Mouse (Mus musculus): ENCODE data around the gene Cfap69. TPM values are rescaled to one million over a fixed set of nuclear protein-coding genes. Genes with fewer than 3 reads are reported as not detected.

The Cfap69 gene
- 10.3 and 11.7 TPM in 2 replicates for polyA plus RNA-seq (2012; rRNA removed)

DNA sequence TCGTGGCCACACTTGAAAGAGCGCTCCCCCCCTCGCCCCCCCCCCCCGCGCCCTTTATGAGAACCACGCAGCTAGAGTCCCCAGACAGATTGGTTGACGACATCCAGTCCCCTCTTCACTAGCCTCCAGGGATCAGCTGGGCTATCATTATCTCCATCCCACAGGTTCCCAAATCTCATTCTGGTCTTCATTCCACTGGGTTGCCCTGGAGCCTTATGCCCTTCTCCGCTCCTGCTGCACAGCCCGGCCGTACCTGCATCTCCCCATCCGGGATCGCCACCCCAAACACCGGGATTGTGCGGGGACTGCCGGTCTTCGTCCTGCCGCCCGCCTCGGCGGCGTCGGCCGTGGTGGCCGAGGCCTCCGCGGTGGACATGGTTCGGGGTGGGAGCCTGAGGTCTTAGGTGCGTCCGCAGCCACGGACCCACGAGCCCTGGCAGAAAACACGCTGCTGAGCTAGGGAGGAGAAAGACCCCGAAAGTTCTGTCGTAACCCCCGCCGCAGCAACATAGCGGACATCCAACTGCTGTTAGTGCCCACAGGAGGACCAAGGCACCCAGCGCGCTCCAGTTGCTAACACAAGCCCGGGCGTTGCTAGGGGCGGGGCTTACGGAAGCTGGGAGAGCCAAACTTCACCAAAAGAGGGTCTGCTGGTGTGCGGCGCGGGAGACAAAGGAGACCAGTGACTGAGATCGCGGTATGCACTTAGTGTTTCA, at the start of gene Cfap69:
Gene Cfap69, minus strand, starts transcription at position 585 of the 716 bp plus-strand sequence.
- 1% methylated on average over 48 of the region's 48 CpGs for WGBS
- peak; percentile 68 for DNase-seq
- H3K4me1 ChIP-seq (ENCODE audit: control insufficient read depth, insufficient read depth, low read length) = no peaks in the 10 kb centered on the region; the same call in 1 of the 2 replicates
- TF ChIP-seq CTCF (IDR thresholded peaks at IDR 0.05; ENCODE audit: insufficient read depth, low read length) (no peak), POLR2A (IDR thresholded peaks at IDR 0.05; ENCODE audit: borderline replicate concordance, extremely low read depth, low read depth, low read length) (no peak)
- H3K4me3 ChIP-seq (replicated peaks; ENCODE audit: extremely low read depth, low read depth, low read length) = peak within 1 kb of the TSS; percentile 76

DNA sequence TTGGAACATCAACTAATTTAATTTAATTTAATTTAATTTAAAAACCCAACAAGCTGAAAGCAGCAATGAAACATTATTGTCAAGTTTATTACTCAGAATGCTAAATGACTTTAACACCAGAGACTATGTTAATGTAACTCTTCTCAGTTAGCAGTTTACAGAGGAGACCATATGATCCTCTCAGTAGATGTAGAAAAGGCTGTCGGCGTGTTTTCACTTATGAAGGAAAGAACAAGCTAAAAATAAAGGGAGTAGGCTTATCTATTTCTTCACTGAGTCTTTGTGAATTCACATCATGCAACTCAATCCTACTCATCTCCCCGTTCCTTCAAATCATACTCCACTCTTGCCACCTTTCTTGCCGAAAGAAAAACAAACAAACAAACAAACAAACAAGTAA, 47.0 kb upstream of the Cfap69 start:
- WGBS = 74% methylated on average over 4 of the region's 4 CpGs

DNA sequence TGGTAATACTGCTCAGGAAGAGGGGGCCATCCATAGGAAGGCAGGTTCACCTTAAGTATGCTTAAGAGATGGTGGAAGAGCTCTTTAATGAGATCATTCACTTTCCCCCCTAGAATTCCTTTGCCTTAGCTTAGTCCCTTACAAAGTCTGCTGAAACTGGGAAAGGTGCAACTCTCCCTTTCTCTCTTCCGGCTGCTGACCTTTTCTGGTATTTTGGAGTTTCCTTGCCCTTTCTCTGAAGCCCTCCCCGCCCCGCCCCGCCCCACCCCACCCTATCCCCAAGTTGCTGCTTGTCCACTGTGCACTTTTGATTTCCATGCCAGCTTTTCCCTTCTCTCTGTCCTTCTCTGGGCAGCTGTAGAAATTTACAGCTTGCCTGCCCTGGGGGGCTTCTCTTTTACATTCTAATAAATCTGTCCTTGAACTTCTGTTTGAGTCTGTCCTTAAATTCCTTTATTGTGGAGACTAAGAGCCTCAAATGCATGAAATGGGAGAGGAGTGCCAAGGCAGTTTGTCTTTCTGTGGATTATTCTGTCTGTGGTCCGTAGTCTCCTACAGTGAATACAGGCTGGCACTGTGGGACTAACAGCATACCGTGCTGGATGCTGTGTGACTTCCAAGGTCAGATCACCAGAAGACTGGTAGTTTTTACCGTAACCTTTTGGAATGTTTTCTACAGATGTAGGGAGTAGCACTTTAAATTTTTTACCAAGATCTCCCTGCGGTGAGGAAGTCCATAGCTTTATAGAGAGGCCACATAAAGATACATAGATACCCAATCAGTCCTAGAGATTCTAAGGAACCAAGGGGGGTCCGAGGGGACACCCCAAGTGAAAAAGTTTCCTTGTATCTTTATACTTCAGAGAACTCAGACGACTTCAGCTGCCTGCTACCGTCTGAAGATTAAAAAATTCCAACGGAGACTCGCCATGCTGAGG, 43.6 kb upstream of the Cfap69 start:
- WGBS = 54% methylated on average over 13 of the region's 13 CpGs
- TF ChIP-seq CTCF (IDR thresholded peaks at IDR 0.05; ENCODE audit: insufficient read depth, low read length) = no peak
- no peak for TF ChIP-seq POLR2A (IDR thresholded peaks at IDR 0.05; ENCODE audit: borderline replicate concordance, extremely low read depth, low read depth, low read length)
- Histone ChIP-seq H3K4me1 (ENCODE audit: control insufficient read depth, insufficient read depth, low read length) (no peaks in the 10 kb centered on the region), H3K4me3 (replicated peaks; ENCODE audit: extremely low read depth, low read depth, low read length) (peak overlapping the region; percentile 16)
- no peak for DNase-seq

More for the DNA sequence above, 47.0 kb upstream of the Cfap69 start:
- H3K4me3 ChIP-seq (replicated peaks; ENCODE audit: extremely low read depth, low read depth, low read length) = no peak overlapping the region
- H3K4me1 ChIP-seq (ENCODE audit: control insufficient read depth, insufficient read depth, low read length) = no peaks in the 10 kb centered on the region
- DNase-seq = no peak
- TF ChIP-seq POLR2A (IDR thresholded peaks at IDR 0.05; ENCODE audit: borderline replicate concordance, extremely low read depth, low read depth, low read length) = no peak
- no peak for TF ChIP-seq CTCF (IDR thresholded peaks at IDR 0.05; ENCODE audit: insufficient read depth, low read length)

DNA sequence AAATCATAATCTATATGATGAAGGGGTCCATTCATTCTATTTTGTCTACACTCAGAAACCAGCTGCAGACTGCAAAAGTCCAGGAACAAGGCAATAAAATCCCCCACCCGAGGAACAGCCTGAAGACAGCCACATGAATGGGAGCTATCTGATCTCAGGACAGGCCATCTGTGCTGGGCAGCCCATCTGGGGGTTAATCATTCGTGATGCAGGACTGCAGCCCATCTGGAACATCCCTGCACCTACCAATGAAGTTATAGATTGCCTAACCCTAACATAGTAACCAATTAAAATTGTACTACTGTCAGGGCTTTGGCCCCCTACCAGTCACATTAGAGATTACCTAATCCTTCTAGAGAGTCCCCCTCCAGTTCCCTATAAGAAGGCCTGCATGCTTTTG, 41.0 kb upstream of the Cfap69 start:
- no peak overlapping the region for H3K4me3 ChIP-seq (replicated peaks; ENCODE audit: extremely low read depth, low read depth, low read length)
- 54% methylated on average over 2 of the region's 2 CpGs for WGBS
- no peaks in the 10 kb centered on the region for H3K4me1 ChIP-seq (ENCODE audit: control insufficient read depth, insufficient read depth, low read length)
- DNase-seq = no peak
- TF ChIP-seq POLR2A (IDR thresholded peaks at IDR 0.05; ENCODE audit: borderline replicate concordance, extremely low read depth, low read depth, low read length) = no peak
- TF ChIP-seq CTCF (IDR thresholded peaks at IDR 0.05; ENCODE audit: insufficient read depth, low read length) = no peak

DNA sequence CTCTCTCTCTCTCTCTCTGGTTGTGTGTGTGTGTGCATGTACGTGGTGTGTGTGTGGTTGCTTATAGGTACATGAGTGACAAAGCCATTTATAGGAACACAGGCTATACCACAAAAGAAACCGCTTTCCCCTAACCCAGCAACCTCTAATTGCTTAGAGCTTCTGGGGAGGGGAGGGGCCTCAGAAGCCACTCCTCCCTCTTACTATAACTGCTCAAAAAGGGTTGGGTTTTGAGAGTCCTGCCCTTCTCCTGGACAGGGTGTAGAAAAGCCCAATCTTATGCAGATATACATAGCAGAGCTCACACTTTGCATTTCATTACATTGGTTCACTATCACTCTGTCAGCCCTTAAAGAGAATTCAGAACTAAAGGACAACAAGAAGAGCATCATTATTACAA, 36.3 kb upstream of the Cfap69 start:
- WGBS = 76% methylated on average over 2 of the region's 2 CpGs

DNA sequence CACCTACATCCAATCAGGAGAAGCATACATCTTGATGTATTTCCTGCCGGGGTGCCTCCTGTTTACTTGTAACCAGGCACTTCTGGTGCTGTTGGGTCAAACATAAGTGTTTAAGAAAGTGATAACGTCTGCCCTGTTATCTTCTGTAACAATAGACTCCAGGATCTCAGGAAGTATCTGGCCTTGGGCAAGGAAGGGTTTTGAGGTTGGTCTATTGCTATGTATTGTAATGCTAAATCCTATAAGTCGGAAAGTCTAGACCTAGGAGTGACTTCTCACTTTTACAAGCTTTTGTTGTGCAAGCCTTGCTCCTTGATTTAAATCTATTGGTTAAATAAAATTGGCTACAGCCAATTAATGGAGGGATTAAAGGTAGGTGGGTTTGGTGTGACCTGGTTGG, 34.8 kb upstream of the Cfap69 start:
- 35% methylated on average over 3 of the region's 3 CpGs for WGBS
- no peak for DNase-seq
- peaks cover 3% of the 10 kb centered on the region; the same call in 1 of the 2 replicates for H3K4me1 ChIP-seq (ENCODE audit: control insufficient read depth, insufficient read depth, low read length)
- no peak overlapping the region for H3K4me3 ChIP-seq (replicated peaks; ENCODE audit: extremely low read depth, low read depth, low read length)
- no peak for TF ChIP-seq CTCF (IDR thresholded peaks at IDR 0.05; ENCODE audit: insufficient read depth, low read length)

More for the DNA sequence above, 36.3 kb upstream of the Cfap69 start:
- Histone ChIP-seq H3K4me3 (replicated peaks; ENCODE audit: extremely low read depth, low read depth, low read length) (no peak overlapping the region), H3K4me1 (ENCODE audit: control insufficient read depth, insufficient read depth, low read length) (no peaks in the 10 kb centered on the region)
- TF ChIP-seq POLR2A (IDR thresholded peaks at IDR 0.05; ENCODE audit: borderline replicate concordance, extremely low read depth, low read depth, low read length) (no peak), CTCF (IDR thresholded peaks at IDR 0.05; ENCODE audit: insufficient read depth, low read length) (no peak)
- no peak for DNase-seq

DNA sequence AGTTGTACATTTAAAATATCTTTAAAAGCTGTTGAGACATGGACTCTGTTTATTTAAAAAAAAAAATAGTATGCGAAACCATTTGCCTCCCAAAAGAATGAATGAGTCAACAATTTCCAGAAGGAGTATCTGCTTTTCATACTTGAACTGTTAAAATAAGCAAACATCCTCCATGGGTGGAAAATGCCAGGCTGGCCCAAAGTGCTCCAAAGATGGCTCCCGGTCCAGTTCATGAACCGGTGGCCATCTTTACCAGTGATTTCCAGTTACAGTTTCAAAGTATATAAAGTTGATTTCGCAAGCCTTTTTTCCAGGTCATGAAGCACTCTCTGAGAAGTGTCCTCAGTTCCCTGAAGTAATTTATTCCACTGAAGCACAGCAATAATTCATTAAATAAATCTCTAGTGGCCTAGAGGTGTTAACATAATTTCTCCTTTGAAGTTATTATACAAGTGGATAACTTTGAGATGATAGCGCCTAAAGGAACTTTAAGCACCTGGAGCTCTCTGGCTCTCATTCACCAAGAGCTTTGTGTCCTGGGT, 31.4 kb upstream of the Cfap69 start:
- no peak overlapping the region for H3K4me3 ChIP-seq (replicated peaks; ENCODE audit: extremely low read depth, low read depth, low read length)
- no peak for TF ChIP-seq POLR2A (IDR thresholded peaks at IDR 0.05; ENCODE audit: borderline replicate concordance, extremely low read depth, low read depth, low read length)
- TF ChIP-seq CTCF (IDR thresholded peaks at IDR 0.05; ENCODE audit: insufficient read depth, low read length) = no peak
- peaks cover 3% of the 10 kb centered on the region; the same call in 1 of the 2 replicates for H3K4me1 ChIP-seq (ENCODE audit: control insufficient read depth, insufficient read depth, low read length)
- no peak for DNase-seq
- 68% methylated on average over 5 of the region's 5 CpGs for WGBS

DNA sequence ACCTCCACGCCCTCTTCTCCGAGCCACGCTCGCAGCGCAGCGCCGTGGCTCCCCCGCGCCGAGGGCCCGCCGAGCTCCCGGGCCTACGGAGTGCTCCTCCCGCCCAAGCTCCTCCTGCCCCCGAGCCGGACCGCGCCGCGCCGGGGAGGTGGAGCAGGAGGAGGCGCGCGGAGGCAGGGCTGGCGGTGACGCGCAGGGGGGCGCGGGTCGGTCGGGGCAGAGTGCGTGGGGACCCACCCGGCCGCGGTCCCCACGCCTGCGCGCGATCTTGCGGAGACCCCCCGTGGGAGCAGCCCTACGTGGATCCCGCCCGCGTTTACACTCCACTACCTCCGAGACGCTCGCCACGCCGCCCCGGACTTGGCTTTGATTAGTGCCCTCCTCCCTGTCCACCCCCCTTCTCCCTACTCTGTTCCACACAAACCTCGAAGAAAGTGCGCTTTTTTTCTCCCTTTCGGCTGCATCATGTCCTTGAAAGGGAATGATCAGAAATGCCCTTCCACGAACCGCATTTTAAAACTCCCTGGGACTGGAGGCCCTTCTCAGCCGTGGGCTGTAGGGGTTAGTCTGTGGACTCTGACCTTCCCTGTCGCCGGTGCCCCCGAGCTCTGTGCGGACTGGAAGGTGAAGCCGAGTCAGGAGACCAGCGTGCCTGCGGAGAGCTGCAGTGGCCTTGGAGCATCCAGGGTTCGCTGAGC, 30.1 kb upstream of the Cfap69 start, which contains the start of gene Steap2:
Gene Steap2, minus strand, starts transcription at position 623 of the 698 bp plus-strand sequence.
- Histone ChIP-seq H3K4me3 (replicated peaks; ENCODE audit: extremely low read depth, low read depth, low read length) (peak within 1 kb of the TSS; percentile 69), H3K4me1 (ENCODE audit: control insufficient read depth, insufficient read depth, low read length) (peaks cover 3% of the 10 kb centered on the region; the same call in 1 of the 2 replicates)
- TF ChIP-seq POLR2A (IDR thresholded peaks at IDR 0.05; ENCODE audit: borderline replicate concordance, extremely low read depth, low read depth, low read length) (no peak; the same call in 1 of the 2 replicates), CTCF (IDR thresholded peaks at IDR 0.05; ENCODE audit: insufficient read depth, low read length) (no peak)
- DNase-seq = peak; percentile 40
- whole genome bisulfite sequencing = 2% methylated on average over 61 of the region's 66 CpGs

DNA sequence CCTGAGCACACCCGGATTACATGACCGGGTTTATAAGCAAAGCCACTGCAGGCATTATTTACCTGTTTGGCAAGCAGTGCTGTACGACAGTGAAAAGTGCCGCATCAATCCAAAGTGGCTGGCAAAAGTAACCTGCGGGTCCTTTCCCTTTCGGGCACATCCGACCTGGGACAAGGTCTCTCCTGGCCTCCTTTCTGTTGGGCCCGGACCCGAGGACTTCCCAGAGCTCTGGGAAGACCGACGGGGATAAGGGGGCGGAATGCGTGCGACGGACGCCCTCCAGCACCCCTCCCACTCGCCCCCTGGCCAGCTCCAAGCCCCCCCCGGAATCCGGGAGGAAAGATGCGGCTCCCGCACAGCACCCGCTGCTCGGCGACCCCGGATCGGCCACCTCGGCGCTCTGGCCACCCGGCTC, 29.5 kb upstream of the Cfap69 start:
- Histone ChIP-seq H3K4me1 (ENCODE audit: control insufficient read depth, insufficient read depth, low read length) (peaks cover 3% of the 10 kb centered on the region; the same call in 1 of the 2 replicates), H3K4me3 (replicated peaks; ENCODE audit: extremely low read depth, low read depth, low read length) (peak overlapping the region; percentile 69)
- under 1% methylated on average over 29 of the region's 29 CpGs for WGBS
- DNase-seq = peak; percentile 10
- TF ChIP-seq CTCF (IDR thresholded peaks at IDR 0.05; ENCODE audit: insufficient read depth, low read length) = no peak
- TF ChIP-seq POLR2A (IDR thresholded peaks at IDR 0.05; ENCODE audit: borderline replicate concordance, extremely low read depth, low read depth, low read length) = no peak

All from lung, adult 2 months (tissue).